Mouse (Mus musculus) spleen, postnatal 36 days (tissue): ENCODE data around the gene Mical3.

ENCODE experiments used
- DNase-seq, 2 experiments: peaks; one replicate each; pipeline ENCODE4 v3.0.0; 2022; ENCODE audit warnings: low spot score in 2 of 2, mixed read lengths in 1 of 2

The Mical3 gene

GRCm38 (mm10) chr6:120905111-120905510 lies 225.7 kb downstream of the Mical3 start:
- no peak for DNase-seq

- DNase-seq: no peak
These were observed 226.8 kb downstream of the Mical3 start for GRCm38 (mm10) chr6:120903961-120904360.

GRCm38 (mm10) chr6:120903450-120903912 lies 227.3 kb downstream of the Mical3 start:
- DNase-seq: peak; percentile 25 to 39

GRCm38 (mm10) chr6:120901776-120902645 lies 228.8 kb downstream of the Mical3 start:
- DNase-seq: peak; percentile 63 to 64

GRCm38 (mm10) chr6:120898188-120898833 lies 232.5 kb downstream of the Mical3 start:
- DNase-seq: peak; percentile 27 to 37

GRCm38 (mm10) chr6:120894524-120894923 lies 236.3 kb downstream of the Mical3 start:
- DNase-seq: no peak

GRCm38 (mm10) chr6:120894089-120894488 lies 236.7 kb downstream of the Mical3 start:
- DNase-seq: no peak

- no peak for DNase-seq
These were observed 244.1 kb downstream of the Mical3 start for GRCm38 (mm10) chr6:120886696-120887095.

GRCm38 (mm10) chr6:120884436-120884835 lies 246.4 kb downstream of the Mical3 start:
- no peak for DNase-seq
